Mouse (Mus musculus) liver, adult 2 months (tissue): Measurements from ENCODE around the gene Ell2. TPM values are rescaled to one million over a fixed set of nuclear protein-coding genes. Genes with fewer than 3 reads are reported as not detected.
A peak's percentile ranks its signal among the peaks of the same experiment; 100 is the strongest.

Source experiments
- DNase-seq: peaks from one replicate; pipeline ENCODE4 v3.0.0-alpha.2; 2011; ENCODE audit warnings: low read depth, low spot score; ENCODE audit errors: extremely low read depth
- H3K27ac ChIP-seq: fragments of 200-500 bp; replicated peaks from 2 replicates; pipeline ENCODE4 v1.5.1; 2012; ENCODE audit warnings: low read depth, mild to moderate bottlenecking, control low read depth, inconsistent platforms, low read length; ENCODE audit not compliant: insufficient read depth
- H3K27me3 ChIP-seq: fragments of 200-500 bp; 2 replicates; pipeline ENCODE4 v1.6.1; 2012; ENCODE audit warnings: mild to moderate bottlenecking, moderate library complexity, low read length, inconsistent platforms; ENCODE audit not compliant: control insufficient read depth, insufficient read depth
- H3K36me3 ChIP-seq: fragments of 200-500 bp; 2 replicates; pipeline ENCODE4 v1.6.1; 2012; ENCODE audit warnings: low read length, inconsistent platforms; ENCODE audit not compliant: control insufficient read depth, insufficient read depth
- H3K4me1 ChIP-seq: fragments of 200-500 bp; 2 replicates; pipeline ENCODE4 v1.6.1; 2011; ENCODE audit warnings: low read length; ENCODE audit not compliant: control insufficient read depth, insufficient read depth
- H3K4me3 ChIP-seq: fragments of 200-500 bp; 2 replicates; pipeline ENCODE4 v1.5.1; 2011; ENCODE audit warnings: low read depth, mild to moderate bottlenecking, control low read depth, low read length, moderate library complexity; ENCODE audit not compliant: insufficient read depth
- H3K79me2 ChIP-seq: fragments of 200-500 bp; 2 replicates; pipeline ENCODE4 v1.6.1; 2012; ENCODE audit warnings: inconsistent platforms, mild to moderate bottlenecking, low read length, moderate library complexity; ENCODE audit not compliant: control insufficient read depth, insufficient read depth
- H3K9ac ChIP-seq: fragments of 200-500 bp; 2 replicates; pipeline ENCODE4 v1.6.1; 2012; ENCODE audit warnings: low read depth, mild to moderate bottlenecking, control low read depth, inconsistent platforms, low read length
- CTCF ChIP-seq: fragments of 200-500 bp; IDR thresholded peaks from 2 replicates; pipeline ENCODE4 v1.5.1; 2011; ENCODE audit warnings: low read depth, low read length, control low read depth
- POLR2A ChIP-seq: fragments of 200-500 bp; IDR thresholded peaks from 2 replicates; pipeline ENCODE4 v1.6.1; 2011; ENCODE audit warnings: low read length, control low read depth; ENCODE audit not compliant: insufficient read depth; ENCODE audit errors: extremely low read depth
- WGBS: fragments of 180-500 bp; shearing (Covaris S2); methylation state at CpG from one replicate; pipeline ENCODE4 v1.1.7; 2018; 5-methylcytosine and 5-hydroxymethylcytosine counted together
- polyA plus RNA-seq: library from polyadenylated mRNA; depleted of rRNA; stranded (reverse); fragments of >200 nt; gene quantifications from 2 replicates; pipeline ENCODE4 v1.2.3, GENCODE M21; 2012
- total RNA-seq: library from RNA; depleted of rRNA; stranded (reverse); fragments of >200 nt; gene quantifications from 2 replicates; pipeline ENCODE4 v1.2.3, GENCODE M21; 2014

The Ell2 gene
- total and polyA plus RNA-seq, 2 experiments = 8.6 to 48.2 TPM

DNA sequence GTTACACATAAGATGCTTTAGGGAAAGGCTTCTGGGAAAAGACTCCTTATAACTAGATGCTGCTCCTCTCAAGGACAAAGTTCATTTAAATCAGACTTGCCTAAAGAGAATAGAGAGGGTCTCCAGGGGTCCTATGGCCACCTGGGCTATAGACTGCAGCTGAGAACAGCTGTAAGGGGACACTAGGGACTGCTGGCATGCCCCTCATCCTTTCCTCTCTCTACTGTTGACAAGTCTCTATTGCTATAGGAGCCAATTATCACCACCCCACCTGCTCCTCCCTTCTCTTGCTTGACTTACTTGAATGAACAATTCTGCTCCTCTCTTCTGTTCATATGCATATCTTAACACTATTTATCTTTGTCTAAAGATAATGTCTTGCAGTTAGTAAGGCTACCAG lies 69.4 kb downstream of the Ell2 start:
- Histone ChIP-seq H3K27ac (no peak overlapping the region), H3K36me3 (peaks cover 47% of the 10 kb centered on the region), H3K9ac (no peak overlapping the region), H3K4me3 (no peak overlapping the region), H3K27me3 (no peaks in the 10 kb centered on the region), H3K79me2 (no peaks in the 10 kb centered on the region; the same call in 1 of the 2 replicates), H3K4me1 (peaks cover 10% of the 10 kb centered on the region)
- TF ChIP-seq POLR2A (no peak), CTCF (no peak)
- no peak for DNase-seq

DNA sequence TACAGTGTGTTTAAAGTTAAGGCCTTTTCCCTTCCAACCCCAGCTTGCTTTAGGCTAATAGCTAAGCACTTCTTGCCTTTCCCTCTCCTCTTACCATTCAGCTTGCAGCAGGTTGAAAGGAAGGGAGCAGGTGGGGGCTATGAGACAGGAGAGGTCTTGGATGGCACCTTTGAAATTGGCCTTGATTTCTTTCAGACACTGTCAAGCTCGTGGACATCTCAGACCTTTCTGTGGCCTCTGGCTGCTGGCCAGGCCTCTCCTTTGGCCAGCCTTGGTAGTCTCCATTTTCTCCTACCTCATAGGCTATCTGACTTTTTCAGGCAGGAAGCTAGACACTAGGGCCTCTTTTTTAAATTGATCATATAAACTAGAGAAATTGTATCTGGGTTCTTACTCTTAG lies 70.1 kb downstream of the Ell2 start:
- peak; percentile 41 for DNase-seq
- H3K4me1 ChIP-seq = peaks cover 10% of the 10 kb centered on the region
- H3K9ac ChIP-seq = no peak overlapping the region
- H3K27me3 ChIP-seq = no peaks in the 10 kb centered on the region
- 9% methylated on average over 1 of the region's 1 CpGs for WGBS
- peaks cover 42% of the 10 kb centered on the region for H3K36me3 ChIP-seq
- TF ChIP-seq POLR2A (no peak), CTCF (no peak)
- no peaks in the 10 kb centered on the region; the same call in 1 of the 2 replicates for H3K79me2 ChIP-seq
- no peak overlapping the region for H3K27ac ChIP-seq
- H3K4me3 ChIP-seq = no peak overlapping the region

DNA sequence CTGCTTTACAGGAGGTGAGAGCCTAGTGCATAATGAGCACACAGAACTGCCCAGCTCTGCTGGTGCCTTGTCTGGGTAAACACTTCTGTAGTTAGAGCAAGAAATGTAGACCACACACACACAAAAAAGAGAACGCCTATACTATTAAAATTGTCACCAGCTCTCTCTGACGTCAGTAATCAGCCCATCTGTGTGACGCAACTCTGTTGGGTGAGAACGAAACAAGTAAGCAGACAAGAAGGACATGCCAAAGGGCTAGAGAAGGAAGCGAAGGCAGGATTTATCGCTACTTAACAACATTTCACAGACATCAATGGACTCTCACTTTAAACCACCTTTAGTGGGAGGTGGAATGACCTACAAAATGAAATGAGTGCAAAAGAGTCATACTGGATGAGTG lies 71.6 kb downstream of the Ell2 start:
- peak overlapping the region; percentile 27; the same call in 1 of the 2 replicates for H3K27ac ChIP-seq
- peaks cover 33% of the 10 kb centered on the region for H3K36me3 ChIP-seq
- H3K9ac ChIP-seq = no peak overlapping the region
- WGBS = 34% methylated on average over 6 of the region's 6 CpGs
- H3K79me2 ChIP-seq = no peaks in the 10 kb centered on the region
- no peak for TF ChIP-seq CTCF
- no peak for TF ChIP-seq POLR2A
- H3K27me3 ChIP-seq = no peaks in the 10 kb centered on the region
- no peak overlapping the region for H3K4me3 ChIP-seq
- peaks cover 10% of the 10 kb centered on the region for H3K4me1 ChIP-seq
- peak; percentile 56 for DNase-seq

DNA sequence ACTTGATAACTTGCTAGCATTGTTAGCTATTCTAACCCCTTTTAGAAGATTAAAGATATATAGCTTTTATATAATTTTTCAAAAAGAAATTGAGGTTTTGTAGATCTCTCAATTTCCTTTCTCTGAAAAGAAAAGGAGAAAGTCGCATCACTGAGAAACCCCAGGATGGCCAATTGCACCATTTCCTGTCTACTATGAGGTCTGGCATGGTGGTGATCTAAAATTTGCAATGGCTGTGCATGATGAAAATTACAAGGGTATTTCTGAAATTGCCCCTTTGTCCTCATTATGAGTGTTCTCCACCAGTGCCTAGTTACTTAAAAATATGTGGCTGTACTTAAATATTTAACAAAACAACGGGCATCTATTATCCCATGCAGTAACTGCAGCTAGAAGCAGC lies 72.6 kb downstream of the Ell2 start:
- Histone ChIP-seq H3K9ac (no peak overlapping the region), H3K27ac (no peak overlapping the region), H3K4me3 (no peak overlapping the region), H3K79me2 (no peaks in the 10 kb centered on the region), H3K27me3 (no peaks in the 10 kb centered on the region), H3K36me3 (peaks cover 26% of the 10 kb centered on the region), H3K4me1 (peaks cover 10% of the 10 kb centered on the region)
- DNase-seq = no peak
- WGBS = 95% methylated on average over 2 of the region's 2 CpGs
- TF ChIP-seq POLR2A (no peak), CTCF (no peak)

DNA sequence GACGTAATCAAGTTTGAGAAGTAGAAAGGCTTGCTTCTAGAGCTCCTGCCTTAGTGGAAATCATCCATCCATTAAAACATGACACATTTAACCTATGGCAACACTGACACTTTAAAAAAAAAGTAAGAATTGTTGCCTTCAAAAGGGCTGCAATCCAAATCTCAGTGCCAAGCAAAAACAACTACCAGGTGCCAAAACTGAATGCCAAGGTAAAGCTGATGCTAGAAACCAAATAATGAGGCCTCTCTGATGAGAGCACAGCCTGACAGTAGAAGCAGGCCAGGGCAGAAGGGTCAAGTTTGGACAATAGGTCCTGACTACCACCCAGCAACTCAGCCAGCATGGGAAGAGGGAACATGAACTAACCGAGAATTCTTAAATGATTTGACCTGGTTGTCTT lies 73.5 kb downstream of the Ell2 start:
- Histone ChIP-seq H3K79me2 (no peaks in the 10 kb centered on the region), H3K27ac (no peak overlapping the region), H3K9ac (no peak overlapping the region), H3K27me3 (no peaks in the 10 kb centered on the region), H3K36me3 (peaks cover 19% of the 10 kb centered on the region; the same call in 1 of the 2 replicates), H3K4me1 (peaks cover 10% of the 10 kb centered on the region), H3K4me3 (no peak overlapping the region)
- 35% methylated on average over 2 of the region's 2 CpGs for WGBS
- TF ChIP-seq CTCF (no peak), POLR2A (no peak)
- peak; percentile 96 for DNase-seq

DNA sequence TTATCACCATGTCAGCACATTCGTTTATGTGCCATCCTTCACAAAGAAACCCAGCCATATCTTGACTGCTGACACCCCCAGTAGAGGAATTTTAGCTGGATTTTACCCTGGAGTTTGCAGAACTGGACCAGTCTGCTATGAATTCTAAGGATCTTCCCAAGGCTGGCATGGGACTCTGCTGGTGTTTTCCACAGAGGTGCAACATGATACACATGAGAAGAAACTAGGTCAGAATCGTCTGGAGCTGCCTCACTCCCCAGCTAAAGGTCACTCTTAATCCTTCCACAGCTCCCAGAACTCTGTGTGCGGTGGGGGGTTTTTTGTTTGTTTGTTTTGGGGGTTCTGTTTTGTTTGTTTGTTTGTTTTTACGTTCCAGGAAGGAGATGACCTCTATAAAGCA lies 79.2 kb downstream of the Ell2 start:
- no peak for DNase-seq
- WGBS = 69% methylated on average over 4 of the region's 4 CpGs

More for the DNA sequence above, 79.2 kb downstream of the Ell2 start:
- no peak for TF ChIP-seq CTCF
- no peak for TF ChIP-seq POLR2A
- Histone ChIP-seq H3K4me3 (no peak overlapping the region), H3K27ac (no peak overlapping the region), H3K27me3 (no peaks in the 10 kb centered on the region), H3K36me3 (peaks cover 10% of the 10 kb centered on the region), H3K4me1 (no peaks in the 10 kb centered on the region), H3K79me2 (no peaks in the 10 kb centered on the region), H3K9ac (no peak overlapping the region)
